Mouse (Mus musculus) monocyte, adult 2 months (primary cell): Measurements from ENCODE around the gene Gstm1.

Experiments used
- DNase-seq, 2 experiments: peaks; one replicate each; pipeline ENCODE4 v3.0.0; 2022; ENCODE audit warnings: low spot score in 2 of 2, low read depth in 1 of 2

Gstm1 gene

DNA sequence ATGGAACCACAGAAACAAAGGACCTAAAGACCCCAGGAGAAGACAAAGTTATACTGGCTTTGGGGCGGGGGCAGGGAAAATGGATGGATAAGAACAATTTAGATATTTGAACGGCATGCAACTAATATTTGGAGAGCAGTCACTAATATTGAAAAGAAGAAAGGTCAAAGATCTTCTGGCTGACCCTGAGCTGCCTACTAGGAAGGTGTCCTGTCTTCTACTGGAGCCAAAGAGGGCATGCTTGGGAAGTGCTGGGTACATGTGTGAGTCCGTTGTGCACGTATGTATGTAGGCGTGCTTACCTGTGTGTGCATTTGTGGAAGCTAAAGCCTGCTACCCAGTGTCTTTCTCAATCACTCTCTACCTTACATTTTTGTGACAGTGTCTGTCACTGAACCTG is 51.1 kb downstream of the Gstm1 start:
- DNase-seq, result no peak

DNA sequence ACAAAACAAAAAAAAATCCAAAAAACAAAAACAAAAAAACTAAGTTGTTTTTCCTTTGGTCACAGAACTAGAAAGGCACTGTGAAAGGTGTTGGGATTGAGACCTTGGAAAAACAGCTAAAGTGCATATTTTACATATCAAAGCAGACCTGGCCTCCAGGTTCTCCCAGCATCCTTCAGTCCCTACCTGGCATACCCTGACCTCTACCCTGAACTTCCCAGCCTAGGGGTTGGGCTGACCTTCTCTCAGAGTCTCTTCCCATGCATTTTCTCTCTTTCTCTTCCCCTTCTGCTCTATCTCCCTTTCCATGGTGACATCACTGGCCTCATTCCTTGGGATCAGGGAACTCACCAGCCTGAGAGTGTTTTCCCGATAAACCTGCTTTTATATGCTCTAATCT is 52.2 kb downstream of the Gstm1 start:
- DNase-seq, result no peak

DNA sequence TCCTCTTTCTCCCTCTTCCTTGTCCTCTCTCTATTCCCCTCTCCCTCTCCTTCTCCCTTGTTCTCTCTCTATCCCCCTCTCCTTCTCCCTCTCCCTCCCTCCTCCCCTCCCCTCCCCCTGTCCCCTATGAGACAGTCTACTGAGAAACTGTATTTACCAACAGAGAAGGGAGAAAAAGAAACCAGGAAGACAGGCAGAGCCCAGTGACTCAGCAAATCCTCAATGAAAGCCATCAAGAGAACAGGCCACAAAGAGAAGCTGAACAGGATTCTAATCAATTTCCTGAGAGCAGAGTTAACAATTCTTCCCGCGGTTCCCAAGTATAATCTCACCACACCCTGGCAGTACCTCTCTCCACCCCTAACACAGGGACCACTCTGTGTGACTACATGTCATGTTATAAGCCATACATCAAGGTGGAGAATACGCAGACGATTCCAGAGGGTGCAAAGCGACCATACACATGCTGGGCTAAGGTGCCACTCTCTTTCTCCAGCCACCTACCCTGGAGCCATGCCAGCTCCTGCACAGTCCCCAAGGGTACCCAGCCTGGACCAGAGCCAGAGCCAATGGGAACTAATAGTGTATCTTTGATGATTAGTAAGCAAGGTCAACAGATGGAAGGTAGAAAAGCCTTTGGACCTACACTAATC is 53.0 kb downstream of the Gstm1 start:
- DNase-seq, result no peak

DNA sequence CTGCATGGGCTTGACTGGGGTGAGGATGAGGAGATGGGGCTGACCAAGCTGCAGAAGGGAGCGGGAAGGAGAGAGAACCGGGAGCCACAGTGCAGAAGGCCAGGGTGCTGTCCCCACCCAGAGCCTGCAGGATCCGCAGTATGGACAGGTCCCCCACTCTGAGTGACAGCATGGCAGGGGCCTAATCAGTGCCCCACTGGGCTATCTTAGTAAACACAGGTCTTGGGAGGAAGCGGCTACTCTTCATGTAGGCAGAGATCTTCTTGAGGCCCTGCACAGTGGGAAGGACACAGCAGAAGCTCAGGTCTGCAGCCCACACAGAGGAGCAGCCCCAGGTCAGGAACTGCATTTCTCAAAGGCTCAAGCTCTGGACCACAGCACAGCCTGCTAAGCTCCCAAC is 53.7 kb downstream of the Gstm1 start:
- DNase-seq, result no peak
